Mouse (Mus musculus): Measurements from ENCODE around the gene Hmgcll1. TPM values are rescaled to one million over a fixed set of nuclear protein-coding genes. Genes with fewer than 3 reads are reported as not detected.

Hmgcll1 gene
- total and polyA plus RNA-seq, 3 experiments: 0.12 to 0.18 TPM; not detected in 1

DNA sequence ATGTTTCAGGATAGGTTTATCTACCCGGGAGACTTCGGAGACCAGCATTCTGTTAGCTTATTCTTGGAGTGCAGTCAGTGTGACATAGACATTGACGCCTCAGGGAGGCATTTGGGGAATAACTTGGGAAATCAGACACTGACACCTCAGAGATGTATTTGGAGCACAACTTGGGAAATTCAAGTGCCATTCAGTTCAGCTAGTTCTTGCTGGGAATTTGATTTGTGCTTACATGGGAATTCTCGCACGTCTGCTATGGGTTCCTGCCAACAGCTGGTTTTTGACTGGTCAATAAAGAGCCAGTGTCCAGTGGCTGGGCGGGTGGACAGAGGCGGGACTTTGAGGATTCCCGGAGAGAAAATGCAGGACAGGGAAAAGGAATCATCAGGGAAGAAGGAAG lies 147.8 kb downstream of the Hmgcll1 start:
- H3K79me2 ChIP-seq (replicated peaks; ENCODE audit: control insufficient read depth, insufficient read depth, low read length): no peaks in the 10 kb centered on the region
- TF ChIP-seq CTCF (IDR thresholded peaks at IDR 0.05) (no peak), POLR2A (IDR thresholded peaks at IDR 0.05; ENCODE audit: insufficient read depth, low read depth, low read length) (no peak), EP300 (IDR thresholded peaks at IDR 0.05; ENCODE audit: insufficient read depth, low read depth, low read length) (no peak)
- no peaks in the 10 kb centered on the region for H3K27me3 ChIP-seq (ENCODE audit: control insufficient read depth, insufficient read depth, low read length)
- intact Hi-C loops (cut with DNase I): no loop called here
- no peak overlapping the region for H3K27ac ChIP-seq
- no peak overlapping the region for H3K9ac ChIP-seq (ENCODE audit: low read depth, low read length)
- no peaks in the 10 kb centered on the region for H3K4me1 ChIP-seq (ENCODE audit: control insufficient read depth, insufficient read depth, low read length)
- no peaks in the 10 kb centered on the region for H3K36me3 ChIP-seq (ENCODE audit: control insufficient read depth, insufficient read depth, low read length)
- no peak for DNase-seq
- 51% methylated on average over 8 of the region's 8 CpGs for whole genome bisulfite sequencing
- no peak overlapping the region for H3K4me3 ChIP-seq

- H3K79me2 ChIP-seq (replicated peaks; ENCODE audit: control insufficient read depth, insufficient read depth, low read length): no peaks in the 10 kb centered on the region
- no peak overlapping the region for H3K27ac ChIP-seq
- H3K4me1 ChIP-seq (ENCODE audit: control insufficient read depth, insufficient read depth, low read length): no peaks in the 10 kb centered on the region
- H3K9ac ChIP-seq (ENCODE audit: low read depth, low read length): no peak overlapping the region
- intact Hi-C loops (cut with DNase I): no loop called here
- H3K4me3 ChIP-seq: no peak overlapping the region
- TF ChIP-seq POLR2A (IDR thresholded peaks at IDR 0.05; ENCODE audit: insufficient read depth, low read depth, low read length) (no peak), CTCF (IDR thresholded peaks at IDR 0.05) (peak; percentile 51)
- no peaks in the 10 kb centered on the region for H3K36me3 ChIP-seq (ENCODE audit: control insufficient read depth, insufficient read depth, low read length)
- DNase-seq: no peak
- WGBS: 33% methylated on average over 3 of the region's 3 CpGs
- no peaks in the 10 kb centered on the region for H3K27me3 ChIP-seq (ENCODE audit: control insufficient read depth, insufficient read depth, low read length)
Observed at GRCm38 (mm10) chr9:76168355-76168754, 153.7 kb downstream of the Hmgcll1 start.

- 57% methylated on average over 5 of the region's 5 CpGs for WGBS
Observed at GRCm38 (mm10) chr9:76172686-76173295, 158.1 kb downstream of the Hmgcll1 start.

GRCm38 (mm10) chr9:76179221-76179620 lies 164.6 kb downstream of the Hmgcll1 start:
- intact Hi-C loops (cut with DNase I): no loop called here
- no peak overlapping the region for H3K4me3 ChIP-seq
- no peak overlapping the region for H3K27ac ChIP-seq
- H3K9ac ChIP-seq (ENCODE audit: low read depth, low read length): no peak overlapping the region
- H3K4me1 ChIP-seq (ENCODE audit: control insufficient read depth, insufficient read depth, low read length): no peaks in the 10 kb centered on the region
- H3K27me3 ChIP-seq (ENCODE audit: control insufficient read depth, insufficient read depth, low read length): no peaks in the 10 kb centered on the region
- H3K36me3 ChIP-seq (ENCODE audit: control insufficient read depth, insufficient read depth, low read length): no peaks in the 10 kb centered on the region
- H3K79me2 ChIP-seq (replicated peaks; ENCODE audit: control insufficient read depth, insufficient read depth, low read length): no peaks in the 10 kb centered on the region
- TF ChIP-seq EP300 (IDR thresholded peaks at IDR 0.05; ENCODE audit: insufficient read depth, low read depth, low read length) (no peak), CTCF (IDR thresholded peaks at IDR 0.05) (no peak), POLR2A (IDR thresholded peaks at IDR 0.05; ENCODE audit: insufficient read depth, low read depth, low read length) (no peak)
- DNase-seq: no peak

More at GRCm38 (mm10) chr9:76172686-76173295, 158.1 kb downstream of the Hmgcll1 start:
- no peaks in the 10 kb centered on the region for H3K36me3 ChIP-seq (ENCODE audit: control insufficient read depth, insufficient read depth, low read length)
- H3K27me3 ChIP-seq (ENCODE audit: control insufficient read depth, insufficient read depth, low read length): no peaks in the 10 kb centered on the region
- no peak for TF ChIP-seq POLR2A (IDR thresholded peaks at IDR 0.05; ENCODE audit: insufficient read depth, low read depth, low read length)
- no peak for TF ChIP-seq EP300 (IDR thresholded peaks at IDR 0.05; ENCODE audit: insufficient read depth, low read depth, low read length)
- no peak for TF ChIP-seq CTCF (IDR thresholded peaks at IDR 0.05)
- H3K9ac ChIP-seq (ENCODE audit: low read depth, low read length): no peak overlapping the region
- DNase-seq: no peak
- no peaks in the 10 kb centered on the region for H3K79me2 ChIP-seq (replicated peaks; ENCODE audit: control insufficient read depth, insufficient read depth, low read length)
- H3K4me3 ChIP-seq: no peak overlapping the region
- H3K27ac ChIP-seq: no peak overlapping the region
- no peaks in the 10 kb centered on the region for H3K4me1 ChIP-seq (ENCODE audit: control insufficient read depth, insufficient read depth, low read length)
- intact Hi-C loops (cut with DNase I): no loop called here

Other genes starting within 250 kb of the Hmgcll1 start
- under 1 TPM; 0.65 to 0.68 TPM for gene Bmp5, start 239.5 kb upstream of the Hmgcll1 start, total RNA-seq (2021)
- 0.43 and 0.67 TPM in 2 replicates for gene Bmp5, start 239.5 kb upstream of the Hmgcll1 start, polyA plus RNA-seq (2012; rRNA removed)
- gene Gfral, start 198.8 kb downstream of the Hmgcll1 start, total RNA-seq (2021): not detected
- gene Gfral, start 198.8 kb downstream of the Hmgcll1 start, polyA plus RNA-seq (2012; rRNA removed): not detected in 2 replicates